Mouse (Mus musculus) left cerebral cortex, postnatal 4 days (tissue): ENCODE data around the gene Hist1h2af. TPM values are rescaled to one million over a fixed set of nuclear protein-coding genes. Genes with fewer than 3 reads are reported as not detected.

ENCODE experiments used
- DNase-seq: peaks from one replicate; pipeline ENCODE4 v3.0.0-alpha.2; 2022
- intact Hi-C: fragments of 180-260 bp; cut with DNase I; formaldehyde crosslinking; loops from one replicate; pipeline ENCODE4 v1.15.1; 2025
- total RNA-seq, 2 experiments: library from RNA; stranded (reverse); gene quantifications; 2 replicates each; pipeline ENCODE4 v1.2.3; 2021

Gene Hist1h2af
- total RNA-seq, 2 experiments from 2014 or later, result 74.6 to 86.0 TPM

- intact Hi-C loops, result loop anchor here (10.0 kb wide), 1 partner anchor 1565 kb away; the partner anchor contains the start of gene Zfp184
- no peak for DNase-seq
Observed at GRCm38 (mm10) chr13:23510127-23510526, 23.6 kb upstream of the Hist1h2af start.

DNA sequence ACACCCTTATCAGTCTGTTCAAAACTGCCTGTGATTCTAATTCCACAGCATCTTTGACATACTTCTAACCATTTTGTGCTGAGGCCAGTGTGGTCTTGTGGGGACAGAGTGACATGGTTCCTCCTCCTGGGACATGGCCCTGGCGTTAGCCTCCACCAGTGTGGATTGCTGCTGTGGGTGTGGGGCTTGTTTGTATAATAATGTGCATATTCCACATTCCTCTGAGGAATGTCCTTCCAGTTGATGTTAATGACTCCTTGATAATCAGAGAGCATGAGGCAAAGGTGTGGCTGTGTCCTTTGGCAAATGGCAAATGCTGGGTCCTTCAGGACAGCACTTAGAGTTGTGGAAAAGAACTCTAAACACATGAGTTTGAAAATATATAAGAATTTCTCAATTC is 20.2 kb upstream of the Hist1h2af start:
- no peak for DNase-seq
- intact Hi-C loops, result loop anchor here (10.0 kb wide), 1 partner anchor 1569 kb away; the partner anchor contains the start of gene Zfp184

DNA sequence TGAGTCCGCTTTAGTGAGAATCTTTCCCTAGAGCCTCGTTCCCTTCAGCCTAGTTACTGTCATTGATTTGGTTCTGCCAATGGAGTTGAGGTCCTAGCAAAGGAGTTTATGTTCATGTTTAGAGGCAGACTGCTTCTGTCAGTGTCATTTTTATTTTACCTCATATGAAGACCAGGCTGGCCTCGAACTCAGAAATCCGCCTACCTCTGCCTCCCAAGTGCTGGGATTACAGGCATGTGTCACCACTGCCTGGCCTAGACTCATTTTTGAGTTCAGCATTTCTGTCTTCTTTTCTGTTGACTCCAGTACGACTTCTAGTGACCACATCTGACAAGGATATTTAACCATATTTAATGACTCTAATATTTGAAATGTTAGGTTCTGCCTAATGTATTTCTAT is 18.4 kb upstream of the Hist1h2af start:
- intact Hi-C loops, result loop anchor here (5.0 to 10.0 kb wide), 2 partner anchors 78 to 1570 kb away; partner anchors contain the start of gene Zfp184
- no peak for DNase-seq

GRCm38 (mm10) chr13:23515826-23516620 is 17.7 kb upstream of the Hist1h2af start:
- intact Hi-C loops, result loop anchor here (5.0 to 10.0 kb wide), 2 partner anchors 79 to 1571 kb away; partner anchors contain the start of gene Zfp184
- DNase-seq, result no peak

DNA sequence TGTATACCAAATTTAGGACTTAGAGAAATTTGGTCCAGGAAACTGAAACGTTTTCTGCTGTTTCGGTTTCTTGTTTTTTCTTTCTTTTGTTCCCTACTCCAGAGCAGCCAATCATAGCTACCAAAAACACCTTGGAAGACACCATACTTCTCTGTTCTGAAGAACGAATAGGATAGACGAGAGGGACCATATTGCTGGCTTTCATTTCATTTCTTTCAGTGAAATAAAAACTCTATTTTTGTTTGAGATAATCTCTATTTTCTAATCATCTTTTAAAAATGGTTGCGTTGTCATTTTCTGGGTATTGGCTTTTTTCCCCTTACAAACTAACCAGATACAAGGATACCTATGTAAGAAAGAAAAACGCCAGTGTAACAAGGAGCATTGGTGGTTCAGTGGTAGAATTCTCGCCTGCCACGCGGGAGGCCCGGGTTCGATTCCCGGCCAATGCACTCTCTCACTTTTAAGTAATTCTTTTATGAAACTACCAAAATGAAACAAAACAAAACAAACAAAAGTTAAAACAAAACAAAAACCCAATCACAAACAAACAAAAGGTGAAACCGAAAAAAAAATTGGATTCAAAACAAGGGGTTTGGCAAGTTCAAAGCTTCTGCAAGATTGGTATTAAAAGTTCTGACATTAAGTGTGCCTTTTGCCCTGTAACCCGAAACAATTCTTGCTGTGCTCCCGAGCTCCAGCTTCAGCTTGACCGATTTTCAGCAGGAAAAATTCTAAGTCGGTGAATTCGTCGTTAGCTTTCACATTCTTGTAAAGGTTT is 16.7 kb upstream of the Hist1h2af start:
- peak; percentile 73 for DNase-seq
- intact Hi-C loops, result loop anchor here (5.0 to 10.0 kb wide), 2 partner anchors 80 to 1572 kb away; partner anchors contain the start of gene Zfp184

DNA sequence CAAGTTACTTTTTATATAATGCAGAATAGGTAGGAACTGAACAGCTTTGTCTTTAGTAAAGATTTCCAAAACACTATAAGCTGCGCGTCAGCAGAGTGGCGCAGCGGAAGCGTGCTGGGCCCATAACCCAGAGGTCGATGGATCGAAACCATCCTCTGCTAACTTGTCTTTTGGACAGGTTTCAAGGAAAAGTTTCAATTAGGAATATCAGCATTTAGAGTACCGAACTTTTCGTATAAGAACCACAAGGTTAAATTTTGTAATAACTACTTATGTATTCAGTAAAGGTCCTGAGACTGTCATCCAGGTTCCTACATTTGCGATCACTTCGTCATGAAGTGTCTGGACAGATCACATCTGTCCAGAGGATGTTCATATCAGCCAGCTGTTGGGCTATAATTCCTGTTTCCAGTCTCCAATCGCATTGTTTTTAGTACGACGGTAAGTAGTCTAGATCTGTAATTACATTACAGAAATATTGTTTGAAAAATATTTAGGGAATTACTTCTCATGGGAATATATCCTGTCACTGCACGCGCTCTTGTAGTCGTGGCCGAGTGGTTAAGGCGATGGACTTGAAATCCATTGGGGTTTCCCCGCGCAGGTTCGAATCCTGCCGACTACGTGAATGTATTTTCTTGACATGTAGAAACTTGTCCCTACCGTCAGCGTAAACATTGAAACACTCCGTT is 16.0 kb upstream of the Hist1h2af start:
- intact Hi-C loops, result loop anchor here (5.0 to 10.0 kb wide), 2 partner anchors 80 to 1573 kb away; partner anchors contain the start of gene Zfp184

DNA sequence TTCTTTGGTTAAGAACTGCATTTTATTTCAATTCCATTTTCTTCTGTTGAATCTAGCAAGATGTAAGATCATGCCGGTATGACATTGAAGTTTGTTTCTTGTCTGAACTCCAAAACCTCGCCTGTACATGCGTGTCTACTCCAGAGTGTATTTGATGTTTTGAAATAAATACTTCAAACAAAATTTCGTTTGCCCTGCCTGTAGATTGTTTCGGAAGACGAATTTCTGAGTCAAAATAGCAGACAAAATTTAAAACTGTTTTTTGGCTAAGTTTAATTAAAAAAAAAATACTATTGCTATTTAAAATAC is 15.5 kb upstream of the Hist1h2af start:
- intact Hi-C loops, result loop anchor here (5.0 to 10.0 kb wide), 2 partner anchors 81 to 1573 kb away; partner anchors contain the start of gene Zfp184
- DNase-seq, result no peak

More for the DNA sequence above, 16.0 kb upstream of the Hist1h2af start:
- peak; percentile 86 for DNase-seq

DNA sequence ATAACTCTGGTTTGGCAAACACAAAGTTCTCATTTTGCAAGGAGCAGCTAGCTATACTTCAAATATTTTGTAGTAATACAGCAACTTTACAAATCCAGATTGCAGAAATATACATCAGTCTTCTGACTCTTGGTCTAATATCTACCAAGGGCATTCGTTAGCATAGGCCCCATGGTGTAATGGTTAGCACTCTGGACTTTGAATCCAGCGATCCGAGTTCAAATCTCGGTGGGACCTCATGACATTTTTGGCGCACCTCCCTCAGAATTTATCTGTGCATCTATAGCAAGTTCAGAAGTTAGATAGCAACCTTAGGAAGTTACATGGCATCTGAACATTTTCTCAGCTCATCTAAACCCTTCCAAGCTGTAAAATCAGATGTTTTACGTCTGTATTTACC is 14.8 kb upstream of the Hist1h2af start:
- DNase-seq, result peak; percentile 59
- intact Hi-C loops, result loop anchor here (5.0 to 10.0 kb wide), 2 partner anchors 82 to 1574 kb away; partner anchors contain the start of gene Zfp184

GRCm38 (mm10) chr13:23519416-23519815 is 14.3 kb upstream of the Hist1h2af start:
- intact Hi-C loops, result loop anchor here (5.0 to 10.0 kb wide), 2 partner anchors 82 to 1575 kb away; partner anchors contain the start of gene Zfp184
- DNase-seq, result peak; percentile 69

GRCm38 (mm10) chr13:23521703-23522102 is 12.0 kb upstream of the Hist1h2af start:
- DNase-seq, result peak; percentile 63
- intact Hi-C loops, result no loop called here

- DNase-seq, result no peak
- intact Hi-C loops, result no loop called here
Observed at GRCm38 (mm10) chr13:23523976-23524375, 9.7 kb upstream of the Hist1h2af start.

- peak; percentile 84 for DNase-seq
- intact Hi-C loops, result loop anchor here (5.0 kb wide), 1 partner anchor 1497 kb away; no protein-coding TSS in a partner anchor
Observed at GRCm38 (mm10) chr13:23524654-23525053, 9.1 kb upstream of the Hist1h2af start.

DNA sequence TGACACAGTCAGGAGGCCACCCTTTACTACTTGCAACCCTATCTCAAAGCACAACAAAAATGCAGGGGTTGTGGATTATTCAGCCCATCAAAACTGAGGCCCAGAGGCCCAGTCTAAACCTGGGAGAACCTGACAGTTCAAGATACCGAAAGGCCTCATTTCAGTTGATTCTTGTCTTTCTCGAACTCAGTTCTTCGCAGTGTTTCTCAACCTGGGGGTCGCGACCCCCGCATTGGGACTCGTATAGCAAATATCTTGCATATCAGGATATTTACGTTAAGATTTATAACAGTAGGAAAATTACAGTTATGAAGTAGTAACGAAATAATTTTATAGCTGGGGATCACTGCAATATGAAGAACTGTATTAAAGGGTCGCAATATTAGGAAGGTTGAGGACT is 7.8 kb upstream of the Hist1h2af start:
- no peak for DNase-seq
- intact Hi-C loops, result loop anchor here (5.0 kb wide), 1 partner anchor 1499 kb away; no protein-coding TSS in a partner anchor

DNA sequence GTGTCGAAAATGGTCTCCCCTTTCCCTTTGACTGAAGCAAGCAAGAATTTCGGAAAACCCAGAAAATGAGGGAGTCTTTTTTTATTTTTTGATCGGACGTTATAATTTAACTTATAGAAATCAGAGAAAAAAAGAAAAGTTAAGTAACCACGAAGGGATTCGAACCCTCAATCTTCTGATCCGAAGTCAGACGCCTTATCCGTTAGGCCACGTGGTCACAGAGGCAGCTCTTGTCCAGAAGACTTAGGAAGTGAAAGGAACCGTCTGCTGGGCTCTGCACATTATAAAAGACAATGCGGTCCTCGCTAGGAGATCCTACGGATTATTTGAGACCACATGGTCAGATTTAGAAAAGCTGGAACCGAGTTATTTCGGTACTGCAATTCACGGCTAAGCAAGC is 7.4 kb upstream of the Hist1h2af start:
- DNase-seq, result peak; percentile 88
- intact Hi-C loops, result loop anchor here (5.0 kb wide), 1 partner anchor 1499 kb away; no protein-coding TSS in a partner anchor

DNA sequence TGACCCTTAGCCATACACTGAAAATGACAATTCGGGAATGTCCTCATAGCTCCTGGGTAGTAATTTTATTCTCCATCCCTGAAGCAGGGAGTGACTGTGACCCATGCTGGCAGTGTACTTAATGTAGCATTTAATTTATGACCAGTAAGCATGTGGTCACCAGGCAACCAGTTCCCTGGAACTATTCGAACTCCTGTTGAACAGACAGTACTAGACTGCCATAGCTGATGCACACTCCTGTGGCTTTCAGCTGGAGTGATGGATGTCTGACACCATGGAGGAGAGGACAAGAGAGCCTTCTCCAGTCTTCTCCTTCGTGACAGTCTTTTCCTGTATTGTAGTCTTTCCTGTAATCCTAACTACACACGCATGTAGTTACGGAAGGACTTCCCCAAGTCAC is 4.7 kb upstream of the Hist1h2af start:
- no peak for DNase-seq
- intact Hi-C loops, result loop anchor here (5.0 kb wide), 1 partner anchor 1502 kb away; no protein-coding TSS in a partner anchor

DNA sequence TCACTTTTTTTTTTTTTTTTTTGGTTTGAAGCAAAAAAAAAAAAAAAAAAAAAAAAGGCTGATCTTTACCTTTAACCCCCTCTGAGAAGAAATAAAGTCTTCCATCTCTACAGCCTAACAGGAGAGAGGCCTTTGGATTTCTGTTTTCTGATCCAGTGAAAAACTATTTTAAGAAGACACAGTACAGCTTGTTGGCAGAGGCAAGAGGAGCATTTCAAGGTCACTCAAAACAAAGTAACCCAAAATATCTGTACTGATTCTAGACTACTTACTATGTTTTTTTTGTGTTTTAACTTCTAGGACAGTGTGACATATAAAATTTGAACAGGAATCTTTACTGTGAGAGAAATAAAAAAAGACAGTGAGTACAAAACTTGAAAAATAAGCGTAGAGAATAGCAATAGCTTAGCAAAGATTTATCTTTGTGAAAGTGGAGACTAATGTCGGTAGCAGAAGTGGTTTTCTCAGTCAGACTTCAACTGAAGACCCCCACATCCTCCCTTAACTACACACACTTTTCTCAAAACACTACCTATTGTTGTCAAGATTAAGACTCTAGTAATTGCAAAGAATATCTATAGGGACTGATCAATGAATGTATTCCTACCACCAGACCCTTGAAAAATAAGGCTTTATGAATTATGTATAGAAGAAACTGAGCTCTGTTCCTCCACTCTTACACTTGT is 4.1 kb upstream of the Hist1h2af start:
- intact Hi-C loops, result loop anchor here (5.0 kb wide), 1 partner anchor 1502 kb away; no protein-coding TSS in a partner anchor
- DNase-seq, result no peak

- intact Hi-C loops, result no loop called here
- peak; percentile 30 for DNase-seq
Observed at GRCm38 (mm10) chr13:23530181-23530900, 3.4 kb upstream of the Hist1h2af start.

GRCm38 (mm10) chr13:23530901-23531875 is 2.5 kb upstream of the Hist1h2af start, which contains the start of gene Hist1h4h:
Hist1h4h (plus strand) TSS chr13:23531050.
- DNase-seq, result peak; percentile 97
- intact Hi-C loops, result no loop called here
